Mouse (Mus musculus) urinary bladder, postnatal 0 days (tissue): ENCODE measurements around the gene Kbtbd4. TPM values are rescaled to one million over a fixed set of nuclear protein-coding genes. Genes with fewer than 3 reads are reported as not detected.

ENCODE experiments used
- polyA plus RNA-seq: library from polyadenylated mRNA; unstranded; fragments of >200 nt; fragmentation: Nextera tagmentation; extraction: Ambion mirVana; gene quantifications from 2 replicates; pipeline ENCODE4 v1.2.1, GENCODE M21; 2015

The Kbtbd4 gene
- polyA plus RNA-seq, result 13.5 and 15.0 TPM in 2 replicates

GRCm38 (mm10) chr2:90904076-90904855 is at the start of gene Kbtbd4, which contains the start of gene Ndufs3:
Gene Kbtbd4 (plus strand): TSS chr2:90904740.
Gene Ndufs3 (minus strand): TSS chr2:90904827.

DNA sequence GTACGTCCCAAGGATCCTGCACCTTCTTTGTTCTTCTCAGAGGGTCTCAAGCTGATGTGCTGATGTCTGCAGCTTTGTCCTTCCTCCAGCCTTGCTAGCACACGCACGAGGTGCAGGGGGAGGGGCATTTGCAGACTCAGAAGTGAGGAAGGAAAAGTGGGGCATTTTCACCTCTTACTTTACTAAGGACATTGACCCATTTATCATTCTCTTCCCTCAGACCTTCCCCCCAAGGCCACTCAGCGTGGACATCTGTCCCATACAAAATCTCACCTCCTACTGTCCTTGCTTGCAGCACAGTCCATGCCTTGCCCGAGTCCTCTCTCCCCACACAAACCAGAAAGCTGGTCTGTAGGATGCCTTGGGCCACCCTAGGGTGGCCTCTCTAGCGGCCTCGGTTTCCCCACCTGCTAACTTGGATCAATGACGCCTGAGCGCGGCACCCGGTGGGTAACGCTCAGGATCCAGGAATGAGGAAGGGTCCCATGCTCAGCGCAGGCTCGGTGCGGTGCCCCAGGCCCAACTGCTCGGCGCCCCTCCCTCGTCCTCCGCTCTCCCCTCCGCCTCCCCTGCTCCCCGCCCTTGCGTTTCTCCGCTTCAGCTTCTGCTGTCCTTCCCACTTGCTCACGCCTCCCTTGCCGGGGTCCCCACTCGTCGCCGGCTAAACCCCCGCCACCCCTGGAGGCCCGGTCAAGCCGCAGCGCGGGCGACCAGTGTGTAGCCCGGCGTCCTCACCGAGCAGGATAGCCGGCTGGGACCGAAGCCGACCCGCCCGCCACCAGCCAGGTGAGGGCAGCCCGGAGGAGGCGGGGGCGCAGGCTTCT is 19.1 kb upstream of the Kbtbd4 start, which contains the start of gene C1qtnf4:
Gene C1qtnf4, plus strand, starts transcription at position 643 of the 824 bp plus-strand sequence.

GRCm38 (mm10) chr2:90940233-90941229 is 36.0 kb downstream of the Kbtbd4 start, which contains the start of gene Celf1:
Gene Celf1 (plus strand): TSS chr2:90940382.

Other genes with a start within 250 kb of the Kbtbd4 start
- gene Nup160, start 227.5 kb upstream of the Kbtbd4 start, polyA plus RNA-seq, result 12.5 and 14.4 TPM in 2 replicates
- 29.6 and 33.0 TPM in 2 replicates for gene Fnbp4, start 159.4 kb upstream of the Kbtbd4 start, polyA plus RNA-seq
- 0.83 and 1.0 TPM in 2 replicates for gene Agbl2, start 122.0 kb upstream of the Kbtbd4 start, polyA plus RNA-seq
- gene Mtch2, start 57.6 kb upstream of the Kbtbd4 start, polyA plus RNA-seq, result 164 and 168 TPM in 2 replicates
- 7.4 TPM in 2 replicates for gene C1qtnf4, start 18.9 kb upstream of the Kbtbd4 start, polyA plus RNA-seq
- gene Ndufs3, start 87 bp downstream of the Kbtbd4 start, polyA plus RNA-seq, result 188 and 191 TPM in 2 replicates
- 56.2 and 64.0 TPM in 2 replicates for gene Celf1, start 35.6 kb downstream of the Kbtbd4 start, polyA plus RNA-seq
- gene Rapsn, start 130.9 kb downstream of the Kbtbd4 start, polyA plus RNA-seq, result 0.57 and 0.60 TPM in 2 replicates
- gene Psmc3, start 149.3 kb downstream of the Kbtbd4 start, polyA plus RNA-seq, result 209 and 226 TPM in 2 replicates
- 47.2 and 55.7 TPM in 2 replicates for gene Slc39a13, start 165.7 kb downstream of the Kbtbd4 start, polyA plus RNA-seq
- gene Spi1, start 177.7 kb downstream of the Kbtbd4 start, polyA plus RNA-seq, result 8.5 and 23.8 TPM in 2 replicates
- 0.16 TPM in 2 replicates for gene Mybpc3, start 213.4 kb downstream of the Kbtbd4 start, polyA plus RNA-seq